Mouse (Mus musculus) forebrain, embryonic 15.5 days (tissue): Measurements from ENCODE around the gene Kncn. TPM values are rescaled to one million over a fixed set of nuclear protein-coding genes. Genes with fewer than 3 reads are reported as not detected.

Source experiments
- polyA plus RNA-seq: library from polyadenylated mRNA; unstranded; fragments of >200 nt; fragmentation: Nextera tagmentation; extraction: Ambion mirVana; gene quantifications from 2 replicates; pipeline ENCODE4 v1.2.1, GENCODE M21; 2015

Kncn gene
- polyA plus RNA-seq, 1 experiment from 2014 or later, result not detected

Other genes with a start within 250 kb of the Kncn start
- gene Cyp4b1, start 236.7 kb upstream of the Kncn start, polyA plus RNA-seq, result 0.42 and 0.47 TPM in 2 replicates
- 19.6 and 20.2 TPM in 2 replicates for gene Efcab14, start 146.7 kb upstream of the Kncn start, polyA plus RNA-seq
- gene Tex38, start 103.4 kb upstream of the Kncn start, polyA plus RNA-seq, result 0.59 TPM in 1 of 2 replicates, not detected in the other
- gene Atpaf1, start 99.6 kb upstream of the Kncn start, polyA plus RNA-seq, result 34.6 and 37.5 TPM in 2 replicates
- 5.2 and 5.9 TPM in 2 replicates for gene Mob3c, start 56.3 kb upstream of the Kncn start, polyA plus RNA-seq
- gene Mknk1, start 45.2 kb upstream of the Kncn start, polyA plus RNA-seq, result 22.1 and 24.8 TPM in 2 replicates
- 0.20 TPM in 1 of 2 replicates, not detected in the other for gene 6430628N08Rik, start 6.3 kb downstream of the Kncn start, polyA plus RNA-seq
- gene Dmbx1, start 55.5 kb downstream of the Kncn start, polyA plus RNA-seq, result 0.23 TPM in 1 of 2 replicates, not detected in the other
- gene Faah, start 133.5 kb downstream of the Kncn start, polyA plus RNA-seq, result 11.0 and 12.7 TPM in 2 replicates
- 13.3 and 15.0 TPM in 2 replicates for gene Nsun4, start 169.5 kb downstream of the Kncn start, polyA plus RNA-seq
- 423 and 473 TPM in 2 replicates for gene Uqcrh, start 190.7 kb downstream of the Kncn start, polyA plus RNA-seq
- 64.5 and 66.3 TPM in 2 replicates for gene Lrrc41, start 190.9 kb downstream of the Kncn start, polyA plus RNA-seq
- gene Rad54l, start 239.3 kb downstream of the Kncn start, polyA plus RNA-seq, result 21.2 and 23.0 TPM in 2 replicates
- 63.5 and 66.1 TPM in 2 replicates for gene Pomgnt1, start 239.4 kb downstream of the Kncn start, polyA plus RNA-seq